Mouse (Mus musculus) retina, embryonic 14.5 days (tissue): Measurements from ENCODE around the gene Prkacb.
A peak's percentile ranks its signal among the peaks of the same experiment; 100 is the strongest.
"Not testable (repeated sequence)": the region's sequence is repeated elsewhere in the genome, so short reads cannot be mapped to it uniquely, and the experiment has no call there.

Source experiments
- DNase-seq: peaks from one replicate; pipeline ENCODE4 v3.0.0-alpha.2; 2015; ENCODE audit warnings: low spot score

The Prkacb gene

DNA sequence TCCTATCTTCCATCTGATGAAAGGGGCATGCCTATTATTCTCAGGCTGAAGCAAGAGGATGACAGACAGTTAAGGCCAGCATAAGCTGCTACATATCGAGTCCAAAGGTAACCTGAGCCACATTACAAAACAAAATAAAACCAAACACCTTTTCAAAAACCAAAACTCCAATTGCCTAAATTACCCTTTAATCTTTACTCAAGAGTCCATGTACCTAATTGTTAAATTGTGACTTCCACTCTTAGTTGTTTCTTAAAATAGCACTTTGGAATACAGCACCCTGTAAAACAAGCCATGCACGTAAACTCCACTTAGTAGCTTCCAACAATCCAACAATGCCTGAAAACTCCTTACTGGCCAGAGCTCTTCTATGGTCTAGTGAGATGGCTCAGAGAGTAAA lies 34.3 kb downstream of the Prkacb start:
- DNase-seq, result no peak

DNA sequence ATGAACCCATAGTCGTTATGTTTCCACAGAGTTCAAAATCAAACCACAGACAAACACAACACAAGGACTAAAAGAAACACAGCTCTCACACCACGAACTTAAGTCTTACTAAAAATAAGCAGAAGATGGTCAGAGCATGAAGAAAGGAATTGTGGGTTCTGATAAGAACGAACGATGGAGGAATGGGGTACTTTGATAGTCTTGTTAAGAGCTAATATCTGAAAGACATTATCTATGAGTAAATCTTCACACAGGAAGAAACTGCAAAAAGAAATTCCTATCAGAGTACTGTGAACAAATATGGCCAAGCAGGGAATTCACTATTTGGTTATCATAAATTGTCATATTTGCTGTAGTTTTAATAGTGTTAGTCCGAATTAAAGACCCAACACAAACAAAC lies 36.1 kb downstream of the Prkacb start:
- no peak for DNase-seq

DNA sequence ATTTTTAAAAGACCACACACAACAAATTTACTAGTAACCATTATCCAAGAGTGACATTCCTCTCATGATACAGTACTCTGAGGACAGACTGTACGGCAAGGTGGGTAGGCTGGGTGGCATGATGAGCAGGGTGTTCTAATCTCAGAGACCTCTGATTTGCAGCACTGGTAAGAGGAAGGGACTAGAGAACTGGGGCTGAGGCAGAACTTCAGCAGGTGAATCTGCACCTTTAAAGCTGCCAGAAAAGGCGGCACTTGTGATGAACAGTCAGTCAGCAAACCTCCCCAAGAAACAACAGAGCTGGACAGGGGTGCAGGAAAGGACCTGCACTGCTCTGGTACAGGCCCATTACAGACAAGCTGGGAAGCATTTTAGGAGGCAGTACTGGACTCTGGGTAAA lies 41.9 kb downstream of the Prkacb start:
- no peak for DNase-seq

DNA sequence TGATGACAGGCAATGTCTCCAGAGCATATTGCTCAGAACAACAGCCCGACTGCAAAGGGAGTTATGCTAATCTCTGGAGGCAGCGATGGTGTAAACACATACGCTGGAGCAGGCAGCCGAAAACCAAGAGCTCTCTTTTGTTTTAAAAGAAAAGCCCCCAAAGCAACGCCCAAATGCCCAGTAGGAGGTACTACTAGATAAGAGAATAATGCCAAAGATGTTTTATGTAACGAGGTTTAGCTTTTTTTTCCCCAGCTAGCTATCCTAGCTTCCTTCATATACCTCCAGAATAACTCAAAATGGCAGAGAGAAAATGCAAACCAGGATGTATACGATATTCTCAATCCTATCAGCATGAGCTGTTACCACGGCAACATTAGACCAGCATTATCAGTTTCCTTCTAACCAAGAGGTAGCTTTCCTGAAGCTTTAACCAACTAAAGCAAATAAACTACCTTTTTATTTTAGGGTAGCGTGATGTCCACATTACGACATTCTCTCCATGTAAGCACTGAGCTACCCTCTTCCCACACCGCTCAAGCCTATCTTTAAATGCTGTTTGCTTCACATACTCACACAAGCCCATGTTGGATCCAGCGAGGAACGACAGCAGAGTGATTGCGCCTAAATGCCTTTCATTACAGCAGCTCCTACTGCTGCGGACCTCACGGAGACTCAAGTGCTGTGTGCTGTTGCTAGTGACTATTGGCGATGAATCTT lies 42.7 kb downstream of the Prkacb start:
- peak; percentile 66 for DNase-seq

DNA sequence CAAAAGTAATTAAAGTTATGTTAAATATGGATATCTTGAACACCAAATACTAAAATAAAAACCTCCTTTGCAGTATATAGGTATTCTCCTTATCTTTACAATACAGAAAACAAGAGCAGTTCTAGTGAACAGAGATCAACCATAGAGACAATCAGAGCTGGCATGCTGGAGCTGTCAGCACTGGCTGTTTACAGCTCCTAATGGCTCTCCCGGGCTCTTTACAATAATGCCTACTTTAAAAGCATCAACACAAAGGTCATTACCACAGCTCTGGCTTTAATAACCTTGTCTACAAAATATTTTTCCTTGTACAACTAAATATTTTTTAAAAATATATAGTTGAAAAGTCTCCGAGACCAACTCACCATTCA lies 43.2 kb downstream of the Prkacb start:
- DNase-seq, result no peak

DNA sequence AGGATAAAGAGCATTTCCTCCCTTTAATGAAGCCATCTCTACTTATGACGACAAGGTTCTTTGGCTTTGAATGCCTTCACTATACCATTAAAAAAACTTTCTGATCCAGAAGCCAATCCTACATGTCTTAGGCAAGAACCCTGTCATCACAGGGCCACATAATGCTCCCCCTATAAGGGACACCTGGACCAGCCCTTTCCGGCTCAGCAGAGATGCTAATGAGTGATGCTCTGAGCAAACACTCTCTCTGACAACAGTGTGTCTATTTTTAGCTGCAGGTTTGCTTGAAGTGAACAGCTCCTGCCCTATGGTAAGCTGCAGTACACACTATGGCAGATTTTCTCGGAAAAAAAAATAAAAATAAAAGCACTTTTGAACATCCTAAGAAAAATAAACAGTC lies 43.9 kb downstream of the Prkacb start:
- no peak for DNase-seq

DNA sequence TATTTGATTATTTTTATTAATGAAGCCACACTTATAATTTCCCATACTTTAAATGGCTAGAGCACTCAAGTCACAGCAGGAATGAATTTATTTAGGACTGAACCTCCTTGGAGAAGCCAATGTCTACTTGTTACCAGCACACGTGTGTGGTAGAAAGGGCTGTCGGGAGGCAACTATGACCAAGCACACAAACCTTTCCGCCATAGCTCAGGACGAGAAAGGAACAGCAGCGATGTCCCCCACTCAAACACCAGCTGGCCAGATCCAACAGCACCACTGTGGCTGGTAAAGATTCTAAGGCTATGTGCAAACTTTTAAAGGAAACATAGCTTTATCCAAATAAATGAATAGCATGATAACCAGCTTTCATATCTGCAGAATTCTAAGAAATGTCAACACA lies 44.4 kb downstream of the Prkacb start:
- DNase-seq, result no peak

DNA sequence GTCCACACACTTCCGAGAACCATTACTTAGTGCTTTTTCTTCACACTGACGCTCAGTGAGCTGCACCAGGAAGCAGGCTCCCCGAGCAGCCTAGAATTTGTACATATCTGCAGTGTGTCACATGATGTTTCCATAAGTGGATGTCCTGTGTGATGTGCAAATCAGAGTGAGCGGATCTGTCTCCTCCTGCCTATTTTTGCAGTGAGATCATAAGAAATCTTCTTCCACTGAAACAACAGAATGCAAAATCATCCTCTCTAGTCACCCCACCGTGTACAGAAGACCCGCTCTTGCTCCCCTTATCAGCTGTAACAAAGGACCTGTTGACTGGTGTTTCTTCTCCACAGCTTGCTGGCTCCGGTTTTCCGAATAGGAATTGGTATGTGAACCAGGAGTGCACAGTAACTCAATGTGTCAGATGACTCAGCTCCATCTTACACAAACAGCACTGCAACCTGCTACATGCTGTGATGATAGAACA lies 46.0 kb downstream of the Prkacb start:
- DNase-seq, result no peak

DNA sequence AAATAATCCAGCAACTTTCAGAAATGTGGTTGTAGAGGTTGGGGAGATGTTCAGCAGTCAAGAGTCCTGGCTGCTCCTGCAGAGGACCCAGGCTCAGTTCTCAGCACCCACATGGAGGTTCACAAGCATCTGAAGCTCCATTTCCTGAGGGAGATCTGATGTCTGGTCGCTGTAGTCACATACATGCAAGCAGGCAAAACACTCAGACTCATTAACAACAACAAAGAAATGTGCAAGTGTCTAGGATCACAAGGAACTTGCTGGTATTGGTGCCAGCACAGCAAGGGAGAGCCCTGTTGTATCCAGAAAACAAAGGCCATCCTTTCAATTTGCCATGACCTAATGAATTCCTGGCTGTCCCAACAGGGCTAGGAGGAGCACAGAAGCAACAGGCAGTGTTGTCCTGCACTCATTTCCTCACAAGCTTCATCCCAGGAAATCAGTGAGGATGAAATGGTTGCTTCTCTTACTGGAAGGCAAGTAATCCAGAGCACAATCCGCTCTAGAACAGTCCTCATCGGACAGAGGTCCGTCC lies 46.7 kb downstream of the Prkacb start:
- no peak for DNase-seq

DNA sequence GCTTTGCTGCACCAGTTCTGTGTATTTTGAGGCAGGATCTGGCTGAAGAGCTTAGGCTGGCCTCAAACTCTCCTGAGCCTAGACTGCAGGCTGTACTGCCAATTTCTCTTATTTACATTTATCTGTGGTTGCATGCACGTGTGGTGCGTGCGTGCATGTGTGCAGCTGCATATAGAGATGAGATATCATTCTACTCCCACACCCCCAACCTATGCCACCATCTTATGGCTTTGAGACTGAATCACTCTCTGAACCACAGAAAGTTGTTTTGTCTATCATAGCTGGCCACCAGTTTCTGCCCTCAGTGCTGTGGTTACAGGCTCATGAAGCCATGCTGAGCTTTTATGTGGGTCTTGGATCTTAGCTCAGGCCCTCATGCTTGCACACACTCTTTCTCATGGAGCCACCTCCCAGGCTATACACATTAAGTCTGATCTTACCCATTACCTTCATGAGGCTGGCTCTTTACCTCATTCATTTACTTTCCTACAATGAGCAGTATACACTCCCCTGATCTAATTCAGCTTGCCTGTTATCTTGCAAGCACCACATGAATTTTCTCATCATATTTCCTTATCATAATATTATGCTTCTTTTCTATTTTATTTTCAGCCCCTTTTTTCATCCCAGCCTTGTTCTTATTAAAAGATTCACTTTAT lies 47.8 kb downstream of the Prkacb start:
- DNase-seq, result no peak

DNA sequence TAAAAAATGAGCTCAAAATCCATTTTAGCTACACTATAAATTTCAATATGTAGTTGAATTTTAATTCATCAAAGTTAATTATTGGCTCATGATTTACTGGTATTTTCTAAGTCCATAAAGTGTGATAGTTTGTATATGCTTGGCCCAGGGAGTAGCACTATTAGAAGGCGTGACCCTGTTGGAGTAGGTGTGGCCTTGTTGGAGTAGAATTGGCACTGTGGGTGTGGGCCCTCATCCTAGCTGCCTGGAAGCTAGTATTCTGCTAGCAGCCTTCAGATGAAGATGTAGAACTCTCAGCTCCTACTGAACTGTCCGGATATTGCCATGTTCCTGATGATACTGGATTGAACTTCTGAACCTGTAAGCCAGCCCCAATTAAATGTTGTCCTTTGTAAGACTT lies 49.7 kb downstream of the Prkacb start:
- not testable (repeated sequence) for DNase-seq

DNA sequence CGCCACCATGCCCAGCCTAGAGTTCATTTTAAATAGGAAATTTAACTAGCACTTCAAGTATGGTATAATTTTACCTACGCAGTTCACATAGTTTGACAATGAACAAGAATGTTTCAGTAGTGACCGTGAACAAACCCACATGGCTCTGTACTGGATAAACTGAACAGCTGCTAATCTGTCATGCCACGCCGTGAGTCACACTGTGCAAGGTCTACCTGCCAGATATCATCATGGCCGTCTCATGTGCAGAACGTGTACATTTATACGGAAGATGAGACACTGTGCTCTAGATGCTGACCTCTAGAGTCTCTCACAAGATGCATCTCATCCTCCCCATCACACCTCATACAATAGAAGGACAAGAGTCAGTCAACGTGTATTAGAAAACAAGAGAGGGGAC lies 51.5 kb downstream of the Prkacb start:
- DNase-seq, result no peak

DNA sequence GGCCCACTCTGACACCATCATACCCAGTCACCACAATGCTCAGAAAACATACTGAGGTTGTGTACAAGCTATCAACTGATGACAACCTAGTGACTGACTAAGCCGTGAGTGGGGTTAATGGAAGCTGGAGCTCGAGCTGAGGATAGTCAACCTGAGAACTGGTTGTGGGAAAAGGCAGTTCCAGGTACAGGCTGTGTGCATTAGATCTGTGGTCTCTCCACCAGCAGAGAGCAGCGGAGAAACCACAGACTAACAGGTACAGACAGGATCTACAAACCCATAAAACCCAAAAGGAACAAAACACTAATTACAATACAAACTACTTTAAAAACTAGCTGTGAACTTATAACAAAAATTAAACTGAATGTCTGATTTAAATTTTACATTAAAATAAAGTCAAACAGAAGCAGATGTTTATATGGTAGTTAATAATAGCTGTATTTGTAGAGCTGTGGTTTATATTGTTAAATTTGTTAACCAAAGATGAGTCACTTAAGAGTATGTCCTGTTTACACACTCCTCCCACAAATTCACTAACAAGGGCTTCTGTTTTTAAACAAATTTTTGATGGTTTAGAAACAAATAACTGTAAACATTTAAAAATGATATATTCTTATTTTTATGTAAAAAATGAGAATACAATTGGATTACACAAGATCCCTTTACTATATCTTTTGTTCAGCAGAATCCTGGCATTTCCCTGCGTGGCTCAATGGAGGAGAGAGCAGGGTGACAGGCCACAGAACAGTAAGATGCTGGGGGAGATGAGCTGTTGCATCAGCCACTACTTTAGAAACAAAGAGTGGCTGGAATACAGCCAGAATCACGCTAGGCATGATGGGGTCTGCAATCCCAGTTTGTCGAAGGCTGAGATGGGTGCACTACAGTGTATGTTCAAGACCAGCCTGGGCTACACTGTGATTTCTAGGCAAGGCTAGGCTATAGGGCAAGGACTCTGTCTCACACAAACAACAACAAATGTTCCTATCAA lies 54.5 kb downstream of the Prkacb start:
- no peak for DNase-seq

DNA sequence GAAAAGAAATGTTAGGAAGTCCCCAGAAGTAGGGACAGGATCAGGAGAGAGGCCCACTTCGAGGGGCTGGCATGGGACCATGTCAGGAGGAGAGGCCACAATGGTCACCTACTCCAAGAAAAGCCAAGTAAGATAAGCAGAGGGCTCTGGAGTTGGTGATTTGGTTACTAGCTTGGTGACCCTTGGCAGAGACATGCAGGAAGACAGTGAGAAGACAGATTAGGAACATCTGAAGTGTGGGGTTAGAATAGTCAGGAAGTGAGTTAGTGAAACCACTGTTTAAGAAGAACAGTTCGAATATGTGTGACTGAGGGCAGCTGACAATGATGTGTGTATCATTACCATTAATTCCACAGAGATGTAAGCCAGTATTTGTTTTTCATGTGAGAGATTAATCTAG lies 58.5 kb downstream of the Prkacb start:
- DNase-seq, result no peak

DNA sequence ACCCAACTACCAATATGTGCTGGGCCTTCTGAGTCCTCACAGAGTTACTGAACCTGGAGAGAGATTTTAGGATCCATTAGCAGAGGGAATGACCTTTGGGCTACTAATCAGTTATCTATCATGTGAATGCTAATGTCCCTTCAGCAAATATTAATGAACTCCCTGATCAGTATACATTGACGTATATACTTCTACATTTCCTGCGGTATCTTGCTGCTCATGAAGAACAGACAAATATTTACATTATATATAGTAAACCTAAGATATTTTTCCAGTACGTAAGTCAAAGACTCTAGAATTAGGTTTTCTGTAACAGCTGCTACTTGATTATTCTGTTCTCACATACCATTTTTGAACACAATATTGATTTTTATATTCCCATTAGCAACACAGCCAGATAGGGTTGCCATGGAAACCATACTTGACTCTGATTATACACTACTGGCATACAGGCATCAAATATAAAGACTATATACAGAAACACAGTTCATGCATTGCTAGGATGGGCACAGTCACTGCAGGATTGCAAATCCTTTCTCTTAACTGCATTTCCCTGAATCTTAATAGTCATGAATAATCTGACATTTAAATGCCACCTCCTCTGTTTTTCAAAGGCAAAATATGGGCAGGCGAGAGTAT lies 71.1 kb downstream of the Prkacb start:
- peak; percentile 30 for DNase-seq

DNA sequence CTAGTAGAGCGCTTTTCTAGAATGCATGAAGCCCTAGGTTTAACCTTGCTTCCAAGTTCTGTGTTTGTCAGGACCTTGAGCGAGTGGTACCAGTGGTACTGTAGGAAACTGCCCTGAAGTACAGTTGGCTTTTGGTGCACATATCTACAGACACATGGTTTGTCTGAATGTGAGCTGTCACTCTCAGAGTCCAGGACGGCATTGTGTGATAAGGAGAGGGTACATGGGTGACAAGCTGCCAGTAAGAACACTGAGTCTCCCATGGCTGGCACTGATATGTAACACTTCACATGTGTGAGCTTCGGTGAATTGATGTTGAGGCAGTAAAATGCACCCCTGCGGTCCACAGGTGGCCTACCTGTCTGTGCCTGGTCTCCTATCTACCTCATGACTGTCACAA lies 71.6 kb downstream of the Prkacb start:
- no peak for DNase-seq

DNA sequence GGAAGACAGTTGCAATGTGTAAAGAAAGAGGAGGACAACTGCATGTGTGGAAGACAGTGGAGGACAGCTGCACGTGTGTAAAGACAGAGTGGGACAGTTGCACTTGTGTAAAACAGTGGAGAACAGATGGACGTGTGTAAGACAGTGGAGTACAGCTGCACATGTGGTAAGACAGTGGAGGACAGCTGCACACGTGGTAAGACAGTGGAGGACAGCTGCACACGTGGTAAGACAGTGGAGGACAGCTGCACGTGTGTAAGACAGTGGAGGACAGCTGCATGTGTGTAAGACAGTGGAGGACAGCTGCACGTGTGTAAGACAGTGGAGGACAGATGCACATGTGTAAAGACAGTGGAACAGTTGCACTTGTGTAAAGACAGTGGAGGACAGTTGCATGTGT lies 76.6 kb downstream of the Prkacb start:
- not testable (repeated sequence) for DNase-seq

DNA sequence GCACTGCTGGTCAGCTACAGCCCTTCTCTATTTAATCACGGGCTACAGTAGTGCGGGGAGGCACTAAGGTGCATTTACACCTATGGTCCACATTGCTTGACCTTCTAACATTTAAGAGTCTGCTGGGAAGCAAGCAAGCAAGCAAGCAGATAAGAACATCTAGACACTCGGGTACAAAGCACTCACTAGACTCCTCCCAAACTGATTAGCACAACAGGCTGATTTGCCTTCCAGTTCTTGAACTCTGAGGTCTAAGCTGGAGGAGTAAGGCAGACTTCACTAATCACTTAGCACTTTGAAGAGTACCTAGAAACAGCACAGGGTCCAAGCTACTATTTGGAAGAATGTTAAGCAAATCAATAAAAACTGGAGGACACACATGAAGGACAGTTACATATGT lies 77.1 kb downstream of the Prkacb start:
- DNase-seq, result no peak

DNA sequence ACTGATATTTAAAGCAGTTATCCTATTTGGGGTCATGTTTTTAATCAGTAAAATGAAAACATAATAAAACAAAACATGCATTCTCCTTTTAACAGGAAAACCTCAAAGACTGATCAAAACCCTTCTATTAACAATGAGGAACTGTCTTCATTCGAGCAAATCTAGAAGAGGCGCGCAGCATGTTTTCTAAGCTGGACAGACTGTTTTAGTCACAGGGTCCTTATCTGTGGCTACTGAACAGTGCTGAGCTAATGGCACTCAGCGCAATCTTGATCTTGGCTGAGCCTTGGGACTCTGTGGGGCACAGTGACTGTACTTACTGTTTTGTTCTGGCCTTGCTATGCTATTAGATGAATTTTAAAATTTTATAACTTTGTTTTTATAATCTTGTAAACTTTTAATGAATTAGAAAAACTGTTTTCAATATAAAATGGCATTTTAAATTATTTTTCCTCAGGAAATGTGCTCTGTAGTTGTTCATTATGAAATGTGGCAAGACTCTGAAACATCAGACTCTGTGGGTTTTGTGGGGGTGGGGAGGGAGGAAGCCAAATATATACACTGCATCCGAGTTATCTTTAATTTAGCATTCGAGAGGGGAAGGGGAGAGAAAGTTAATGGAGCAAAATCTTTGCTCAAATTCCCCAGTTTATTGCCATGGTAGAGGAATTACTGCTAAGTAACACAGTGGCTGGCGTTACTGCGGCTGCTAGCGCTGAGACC lies 77.7 kb downstream of the Prkacb start:
- DNase-seq, result no peak

DNA sequence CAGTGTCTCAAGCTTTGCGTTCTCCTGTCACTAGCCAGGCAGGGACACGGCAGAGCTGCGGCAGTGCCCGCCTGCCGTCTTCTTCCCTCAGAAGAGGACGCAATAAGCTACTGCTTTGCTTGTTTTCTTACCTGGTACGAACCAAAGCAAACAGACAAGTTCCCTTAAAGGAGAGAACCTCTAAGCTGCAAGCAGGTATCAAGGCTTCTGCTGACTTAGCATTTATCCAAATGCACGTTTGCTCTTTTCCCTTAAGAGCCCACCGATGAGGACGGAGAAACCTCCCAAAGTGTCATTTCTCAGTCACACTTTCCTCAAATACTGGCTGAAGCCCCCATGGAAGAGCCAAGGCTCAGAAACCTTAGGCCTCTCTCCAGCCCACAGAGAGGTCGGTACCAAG lies 81.3 kb downstream of the Prkacb start:
- DNase-seq, result no peak

DNA sequence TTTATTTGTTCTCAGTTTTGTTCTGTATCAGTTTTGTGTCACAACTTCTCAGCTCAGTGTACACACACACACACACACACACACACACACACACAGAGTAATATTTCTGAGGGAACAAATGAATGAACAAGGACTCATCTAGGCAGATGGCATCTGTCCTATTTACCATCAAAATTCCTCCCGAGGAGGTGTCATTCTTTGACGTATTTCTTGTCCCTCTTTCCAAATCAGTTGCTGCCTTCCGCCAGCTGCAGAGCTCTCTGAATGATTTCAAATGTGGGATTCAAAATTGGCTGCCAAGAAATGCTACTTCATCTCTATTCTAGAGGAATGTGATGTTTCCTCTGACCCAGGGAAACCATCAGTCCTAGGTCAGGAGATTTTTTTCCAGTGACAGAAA lies 89.8 kb downstream of the Prkacb start:
- no peak for DNase-seq
